Mouse (Mus musculus) 3T3-L1 (cell line): Measurements from ENCODE around the gene Usb1.

Source experiments
- DNase-seq: peaks from one replicate; pipeline ENCODE4 v3.0.0-alpha.2; 2015; ENCODE audit warnings: low read depth, low spot score

The Usb1 gene

DNA sequence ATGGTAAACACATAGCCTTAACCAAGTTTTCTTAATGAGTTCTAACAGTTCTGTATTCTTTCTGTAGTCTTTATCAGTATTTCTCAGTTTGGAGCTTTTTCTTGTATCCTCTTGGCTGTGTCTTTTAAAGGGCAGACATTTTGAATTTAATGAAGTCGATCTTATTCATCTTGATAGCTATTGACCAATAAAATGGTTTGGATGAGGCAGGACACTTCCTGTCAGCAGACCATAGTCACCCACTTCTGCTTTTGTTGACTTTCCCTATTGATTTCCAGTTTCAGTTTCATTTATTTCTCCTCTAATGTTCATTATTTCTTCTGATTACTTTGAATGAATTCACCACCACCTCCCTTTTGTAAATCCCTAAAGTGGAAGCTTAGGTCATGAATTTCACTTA is 3.6 kb downstream of the Usb1 start:
- no peak for DNase-seq

DNA sequence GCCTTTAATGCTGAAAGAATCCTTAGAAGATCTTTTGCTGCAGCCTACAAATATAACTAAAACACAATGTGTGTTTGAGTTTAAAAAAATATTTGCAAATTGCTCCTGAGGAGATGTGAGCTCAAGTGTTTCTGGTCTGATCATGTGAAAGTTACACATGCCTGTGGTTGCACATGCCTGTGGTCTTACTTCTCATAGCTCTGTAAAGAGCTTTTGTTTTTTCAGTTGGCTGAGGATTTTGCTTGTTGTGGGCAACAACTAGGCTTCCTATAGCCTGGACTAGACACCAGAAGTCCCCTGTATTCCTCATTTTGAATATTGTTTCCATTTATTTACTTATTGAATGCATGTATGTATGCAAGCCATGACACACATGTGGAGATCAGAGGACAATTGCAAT is 4.3 kb downstream of the Usb1 start:
- DNase-seq, result peak; percentile 65

DNA sequence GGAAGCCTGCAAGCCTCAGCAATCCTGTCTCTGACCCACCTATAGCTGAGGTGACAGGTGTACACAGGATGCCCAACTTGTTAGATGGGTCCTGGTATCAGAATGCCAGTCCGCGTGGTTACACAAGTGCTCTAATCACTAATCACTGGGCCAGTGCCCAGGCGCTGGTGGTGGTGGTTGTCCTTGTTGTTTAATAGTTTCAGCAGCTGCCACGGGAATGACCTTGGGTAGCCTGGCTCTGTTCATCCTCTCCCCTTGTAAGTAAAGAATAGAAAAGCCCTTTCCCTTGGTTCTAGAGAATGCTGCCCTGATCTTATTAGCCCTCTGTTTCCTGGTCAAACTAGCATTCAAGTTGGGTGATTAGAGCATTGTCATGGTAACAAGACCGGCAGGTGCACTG is 9.6 kb downstream of the Usb1 start:
- DNase-seq, result no peak

- DNase-seq, result no peak
Observed at GRCm38 (mm10) chr8:95344668-95345067, 12.6 kb downstream of the Usb1 start.

GRCm38 (mm10) chr8:95346643-95347545 is 14.8 kb downstream of the Usb1 start:
- peak; percentile 87 for DNase-seq

GRCm38 (mm10) chr8:95348356-95348755 is 16.3 kb downstream of the Usb1 start:
- no peak for DNase-seq

- DNase-seq, result no peak
Observed at GRCm38 (mm10) chr8:95348811-95349630, 16.9 kb downstream of the Usb1 start.

DNA sequence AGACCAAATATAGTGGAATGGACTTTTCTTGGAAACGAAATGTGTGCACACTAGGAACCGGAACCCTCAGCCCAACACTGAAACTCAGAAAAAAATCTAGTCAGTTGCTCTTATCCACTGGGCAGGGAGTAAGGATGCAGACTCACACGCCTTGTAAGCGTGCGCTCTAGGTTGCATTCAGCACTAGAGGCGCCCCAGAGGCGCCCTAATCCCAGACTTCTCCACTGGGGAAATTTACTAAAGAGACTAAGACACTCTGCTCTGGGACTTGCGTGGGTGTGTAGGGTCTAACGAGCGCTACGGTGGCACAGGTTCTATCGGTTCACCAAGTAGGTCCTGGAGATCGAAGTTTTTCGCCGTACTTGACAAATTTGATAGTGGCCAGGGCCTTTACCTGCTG is 19.4 kb downstream of the Usb1 start:
- no peak for DNase-seq

DNA sequence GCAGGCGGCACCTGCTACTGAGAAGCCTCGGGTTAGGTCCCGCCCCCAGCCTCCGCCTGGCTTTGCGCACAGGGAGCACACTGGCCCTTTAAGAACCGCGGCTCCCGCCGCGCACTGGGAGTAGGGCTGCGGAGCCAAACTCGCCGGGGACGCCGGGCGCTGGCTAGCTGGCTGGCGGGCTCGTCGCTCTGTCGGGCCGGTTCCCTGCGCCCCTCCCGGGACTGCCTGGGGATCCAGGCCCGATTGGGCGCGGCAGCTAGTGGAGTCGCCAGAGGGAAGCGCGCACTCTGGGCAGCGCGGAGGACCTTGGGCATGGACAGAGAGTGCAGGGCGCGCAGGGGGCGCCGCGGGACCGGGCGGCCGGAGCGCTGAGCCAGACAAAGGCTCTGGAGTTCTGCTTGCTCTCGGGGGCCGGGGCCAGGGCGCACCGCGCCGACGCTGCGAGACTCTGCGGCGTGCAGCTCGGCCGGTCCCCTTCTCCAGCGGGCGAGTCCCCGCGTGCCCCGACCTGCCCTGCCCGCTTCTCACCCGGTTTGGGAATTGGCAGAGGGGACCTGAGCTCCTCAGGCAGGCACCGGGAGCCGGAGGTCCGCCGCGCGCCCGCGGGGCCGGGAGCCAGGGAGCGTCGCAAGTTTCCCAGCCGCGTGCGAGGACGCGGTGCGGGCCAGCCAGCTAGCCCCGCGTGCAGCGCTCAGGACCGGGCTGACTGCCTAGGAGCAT is 20.2 kb downstream of the Usb1 start, which contains the start of gene Mmp15:
TSS of gene Mmp15 (plus strand) at position 118 of the 720 bp plus-strand sequence.
- DNase-seq, result no peak

DNA sequence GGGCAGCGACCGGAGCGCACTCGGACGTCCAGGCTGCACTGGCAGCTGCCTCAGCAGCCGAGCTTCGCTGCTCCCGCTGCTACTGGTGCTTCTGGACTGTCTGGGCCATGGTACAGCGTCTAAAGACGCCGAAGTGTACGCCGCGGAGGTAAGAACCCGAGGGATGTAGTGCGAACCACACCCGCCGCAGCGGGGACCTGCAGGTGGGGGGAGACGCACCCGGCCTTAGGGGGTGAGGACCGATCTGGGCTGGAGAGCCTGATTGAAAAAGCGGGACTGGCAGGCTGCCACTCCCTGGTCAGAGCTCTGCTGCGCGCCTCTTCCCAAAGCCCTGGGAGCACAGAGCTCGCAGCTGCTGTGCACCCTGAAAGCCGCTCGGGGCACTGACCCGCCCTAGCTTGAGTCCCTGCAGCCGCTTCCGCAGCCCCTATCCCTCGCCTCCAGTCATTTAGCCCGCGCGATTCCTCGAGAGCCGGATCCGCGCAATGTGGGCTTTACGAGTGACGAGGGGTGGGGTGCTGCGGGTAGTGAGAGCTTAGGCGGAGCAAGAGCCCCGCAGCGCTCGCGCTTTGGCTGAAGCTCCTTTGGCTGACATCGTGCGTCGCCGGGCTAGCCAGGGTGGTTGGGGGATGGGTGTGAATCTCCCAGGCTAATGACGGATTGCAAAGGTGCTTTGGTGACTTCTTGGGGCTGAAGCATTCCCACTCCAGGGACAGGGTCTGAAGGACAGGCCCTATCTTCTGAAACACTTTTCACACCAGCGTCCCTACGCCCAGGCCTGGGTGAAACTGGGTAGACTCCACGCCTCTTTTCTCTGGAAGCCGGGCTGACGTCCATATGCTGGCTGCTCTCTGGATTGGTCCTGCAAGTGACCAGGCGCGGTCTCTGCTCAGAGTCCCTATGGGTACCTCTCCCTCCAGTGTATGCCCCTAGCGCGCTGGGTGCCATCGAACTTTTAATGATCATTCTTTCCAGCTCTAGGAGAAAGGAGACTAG is 21.1 kb downstream of the Usb1 start:
- DNase-seq, result no peak

- no peak for DNase-seq
Observed at GRCm38 (mm10) chr8:95354606-95355005, 22.5 kb downstream of the Usb1 start.

GRCm38 (mm10) chr8:95358550-95359411 is 26.7 kb downstream of the Usb1 start:
- DNase-seq, result no peak

DNA sequence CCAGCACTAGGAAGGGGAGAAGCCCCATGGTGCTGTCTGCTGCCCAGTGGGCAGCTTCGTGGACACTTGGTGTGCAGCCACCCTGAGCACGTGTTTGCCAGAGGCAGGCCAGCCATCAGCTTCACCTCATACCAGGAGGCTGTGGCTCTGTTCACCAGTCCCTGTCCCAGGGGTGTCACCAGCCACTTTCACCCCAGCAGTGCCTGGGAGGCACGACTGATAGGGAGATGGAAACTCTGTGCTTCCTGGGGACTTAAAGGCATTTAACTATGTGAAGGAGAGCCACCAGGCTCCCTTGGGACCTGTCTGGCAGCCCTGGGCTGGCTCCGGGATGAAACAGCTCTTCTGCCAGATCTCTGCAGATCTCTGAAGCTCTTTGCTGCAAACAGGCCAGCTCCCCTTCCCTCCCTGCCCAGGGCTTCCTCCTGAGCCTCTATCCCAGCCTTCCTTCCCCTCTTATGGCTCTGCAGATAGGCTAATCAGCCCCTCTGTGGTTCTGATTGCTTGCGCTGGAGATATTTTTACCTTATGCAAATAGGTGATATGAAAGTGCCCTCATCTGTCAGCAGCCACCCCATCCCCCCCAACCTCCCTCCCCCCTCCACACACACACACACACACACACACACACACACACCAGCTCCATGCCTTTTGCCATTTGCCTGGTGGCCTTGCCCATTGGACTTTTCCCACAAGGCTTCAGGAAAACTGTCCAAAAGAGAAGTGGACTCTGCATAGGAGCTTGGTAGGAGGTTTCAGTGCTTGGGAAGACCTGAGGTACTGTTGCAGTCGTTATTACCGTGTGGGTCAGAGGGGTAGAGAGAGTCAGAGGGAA is 28.3 kb downstream of the Usb1 start:
- no peak for DNase-seq

DNA sequence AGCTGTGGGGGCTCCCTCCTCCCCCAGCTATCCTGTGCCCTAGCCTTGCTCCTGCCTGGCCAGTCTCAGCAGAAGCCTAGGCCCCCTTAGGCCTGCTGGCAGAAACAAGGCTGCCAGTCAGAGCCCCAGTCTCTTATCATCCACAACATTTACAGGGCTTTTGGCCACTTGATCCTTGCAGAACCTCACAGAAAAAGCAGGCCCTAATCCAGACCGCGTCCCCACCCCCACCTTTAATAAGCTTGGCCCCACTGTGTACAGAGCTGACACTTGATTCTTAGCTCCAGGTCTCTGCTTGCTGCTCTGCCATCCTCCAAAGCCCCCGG is 28.9 kb downstream of the Usb1 start:
- DNase-seq, result no peak

- DNase-seq, result no peak
Observed at GRCm38 (mm10) chr8:95362272-95362671, 30.2 kb downstream of the Usb1 start.

GRCm38 (mm10) chr8:95363849-95364248 is 31.8 kb downstream of the Usb1 start:
- DNase-seq, result peak; percentile 78

- no peak for DNase-seq
Observed at GRCm38 (mm10) chr8:95369581-95370326, 37.7 kb downstream of the Usb1 start.

GRCm38 (mm10) chr8:95373389-95374002 is 41.4 kb downstream of the Usb1 start:
- DNase-seq, result no peak
